Mouse (Mus musculus) bone marrow macrophage, adult 2 months (primary cell): Measurements from ENCODE around the gene H2-Oa.

ENCODE experiments used
- CTCF ChIP-seq: IDR thresholded peaks from 2 replicates; pipeline ENCODE4 v1.5.1; 2012; ENCODE audit warnings: low read depth, mild to moderate bottlenecking, low read length, moderate library complexity
- POLR2A ChIP-seq: IDR thresholded peaks from 2 replicates; pipeline ENCODE4 v1.6.1; 2012; ENCODE audit warnings: mild to moderate bottlenecking, low read depth, low read length, borderline replicate concordance

GRCm38 (mm10) chr17:34141448-34141847 is 49.3 kb downstream of the H2-Oa start:
- TF ChIP-seq POLR2A (no peak), CTCF (no peak)
